Mouse (Mus musculus): ENCODE data around the gene Batf3. TPM values are rescaled to one million over a fixed set of nuclear protein-coding genes. Genes with fewer than 3 reads are reported as not detected.
A peak's percentile ranks its signal among the peaks of the same experiment; 100 is the strongest.
"Not testable (repeated sequence)": the region's sequence is repeated elsewhere in the genome, so short reads cannot be mapped to it uniquely, and the experiment has no call there.

The Batf3 gene
- polyA plus RNA-seq, 1 experiment from 2014 or later: 9.8 TPM

DNA sequence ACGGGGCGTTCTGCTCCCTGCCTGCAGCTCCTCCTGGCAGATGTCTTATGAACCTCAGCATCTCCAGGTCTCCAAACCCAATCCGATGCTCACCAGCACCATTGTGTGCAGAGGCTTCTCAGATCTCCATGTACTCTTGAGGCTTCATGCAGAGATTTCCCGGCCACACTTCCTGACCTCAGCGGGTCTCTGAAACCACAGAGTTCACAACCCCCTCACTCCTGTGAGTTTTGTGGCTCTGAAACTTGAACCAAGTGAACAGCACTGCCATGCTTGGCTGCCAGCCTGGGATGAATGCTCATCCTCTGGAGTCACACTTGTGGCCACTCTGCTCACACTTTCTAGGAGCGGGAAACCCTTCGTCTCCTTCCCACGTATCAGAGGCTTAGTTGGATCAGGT is 43.3 kb downstream of the Batf3 start:
- 86% methylated on average over 8 of the region's 8 CpGs for WGBS
- DNase-seq (ENCODE audit: low spot score): no peak
- H3K4me1 ChIP-seq: peaks cover 9% of the 10 kb centered on the region
- peaks cover 5% of the 10 kb centered on the region; the same call in 1 of the 2 replicates for H3K9me3 ChIP-seq
- no peak overlapping the region for H3K27ac ChIP-seq (replicated peaks)
- H3K36me3 ChIP-seq (replicated peaks): no peaks in the 10 kb centered on the region
- H3K4me3 ChIP-seq: no peak overlapping the region
- 0 out of 2 replicates have a peak, but pooled peaks cover 3% of the 10 kb centered on the region for H3K27me3 ChIP-seq (replicated peaks; ENCODE audit: low read depth, poor library complexity, severe bottlenecking)

GRCm38 (mm10) chr1:191149489-191149888 is 51.8 kb downstream of the Batf3 start:
- H3K36me3 ChIP-seq (replicated peaks); DNase-seq (ENCODE audit: low spot score); H3K9me3 ChIP-seq; H3K27ac ChIP-seq (replicated peaks); H3K4me1 ChIP-seq; H3K27me3 ChIP-seq (replicated peaks; ENCODE audit: low read depth, poor library complexity, severe bottlenecking); H3K4me3 ChIP-seq: not testable (repeated sequence)
- WGBS: 89% methylated on average over 5 of the region's 5 CpGs

DNA sequence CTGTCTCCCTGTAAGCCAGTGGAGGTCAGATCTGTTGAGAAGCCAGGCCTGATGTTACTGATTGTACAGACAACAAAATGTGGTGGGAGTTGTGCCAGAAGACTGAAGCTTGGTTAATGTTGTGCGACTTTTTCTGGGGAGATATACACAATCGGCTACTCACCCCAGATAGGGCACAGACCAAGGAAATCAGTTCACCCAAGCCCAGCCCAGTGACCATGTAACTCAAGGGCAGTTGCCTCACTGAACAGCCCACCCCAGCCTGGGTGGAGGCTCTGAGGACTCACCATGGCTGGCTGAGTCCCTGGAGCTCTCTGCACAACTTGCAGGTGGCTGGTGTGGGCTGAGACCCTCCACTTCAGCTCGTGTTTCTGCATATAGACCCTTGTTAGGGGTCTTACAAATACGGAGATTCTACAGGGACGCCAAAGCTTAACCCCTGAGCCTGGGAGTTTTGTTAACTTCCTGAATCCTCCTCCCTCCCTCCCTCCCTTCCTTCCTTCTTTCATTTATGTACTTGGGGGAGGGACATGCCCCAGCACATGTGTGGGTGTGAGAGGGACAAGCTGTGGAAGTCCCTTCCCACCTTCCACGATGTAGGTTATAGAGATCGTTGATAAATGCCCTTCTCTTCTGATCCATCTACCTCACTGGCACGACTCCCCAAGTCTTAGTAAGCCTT is 53.4 kb downstream of the Batf3 start:
- Histone ChIP-seq H3K9me3 (peaks cover 2% of the 10 kb centered on the region; the same call in 1 of the 2 replicates), H3K4me3 (no peak overlapping the region), H3K27me3 (replicated peaks; ENCODE audit: low read depth, poor library complexity, severe bottlenecking) (no peaks in the 10 kb centered on the region), H3K27ac (replicated peaks) (no peak overlapping the region), H3K36me3 (replicated peaks) (no peaks in the 10 kb centered on the region), H3K4me1 (peaks cover 6% of the 10 kb centered on the region; the same call in 1 of the 2 replicates)
- 79% methylated on average over 8 of the region's 8 CpGs for WGBS
- DNase-seq (ENCODE audit: low spot score): no peak

- WGBS: 15% methylated on average over 4 of the region's 4 CpGs
- H3K9me3 ChIP-seq: peaks cover 16% of the 10 kb centered on the region
- H3K4me3 ChIP-seq: no peak overlapping the region
- peaks cover 6% of the 10 kb centered on the region; the same call in 1 of the 2 replicates for H3K4me1 ChIP-seq
- no peak overlapping the region for H3K27ac ChIP-seq (replicated peaks)
- no peaks in the 10 kb centered on the region for H3K36me3 ChIP-seq (replicated peaks)
- peak; percentile 47 for DNase-seq (ENCODE audit: low spot score)
- no peaks in the 10 kb centered on the region for H3K27me3 ChIP-seq (replicated peaks; ENCODE audit: low read depth, poor library complexity, severe bottlenecking)
Measured at GRCm38 (mm10) chr1:191153052-191153451, 55.4 kb downstream of the Batf3 start.

GRCm38 (mm10) chr1:191154314-191154713 is 56.7 kb downstream of the Batf3 start:
- WGBS: 48% methylated on average over 3 of the region's 3 CpGs
- no peak overlapping the region for H3K27ac ChIP-seq (replicated peaks)

More at GRCm38 (mm10) chr1:191154314-191154713, 56.7 kb downstream of the Batf3 start:
- H3K36me3 ChIP-seq (replicated peaks): no peaks in the 10 kb centered on the region
- peaks cover 6% of the 10 kb centered on the region; the same call in 1 of the 2 replicates for H3K4me1 ChIP-seq
- peaks cover 16% of the 10 kb centered on the region for H3K9me3 ChIP-seq
- DNase-seq (ENCODE audit: low spot score): no peak
- no peak overlapping the region for H3K4me3 ChIP-seq
- H3K27me3 ChIP-seq (replicated peaks; ENCODE audit: low read depth, poor library complexity, severe bottlenecking): no peaks in the 10 kb centered on the region

Other genes starting within 250 kb of the Batf3 start
- 14.6 and 16.9 TPM in 2 replicates for gene Rps6kc1, start 186.1 kb upstream of the Batf3 start, polyA plus RNA-seq (2016; fragmentation: Nextera tagmentation; extraction: Ambion mirVana)
- gene Angel2, start 172.7 kb upstream of the Batf3 start, polyA plus RNA-seq (2016; fragmentation: Nextera tagmentation; extraction: Ambion mirVana): 50.4 and 55.3 TPM in 2 replicates
- 52.7 and 56.7 TPM in 2 replicates for gene Vash2, start 118.6 kb upstream of the Batf3 start, polyA plus RNA-seq (2016; fragmentation: Nextera tagmentation; extraction: Ambion mirVana)
- gene Flvcr1, start 71.7 kb upstream of the Batf3 start, polyA plus RNA-seq (2016; fragmentation: Nextera tagmentation; extraction: Ambion mirVana): 6.9 and 7.4 TPM in 2 replicates
- gene Spata45, start 61.2 kb upstream of the Batf3 start, polyA plus RNA-seq (2016; fragmentation: Nextera tagmentation; extraction: Ambion mirVana): not detected in 2 replicates
- 10.3 and 12.4 TPM in 2 replicates for gene Tatdn3, start 34.9 kb upstream of the Batf3 start, polyA plus RNA-seq (2016; fragmentation: Nextera tagmentation; extraction: Ambion mirVana)
- 35.4 and 38.6 TPM in 2 replicates for gene Nsl1, start 34.8 kb upstream of the Batf3 start, polyA plus RNA-seq (2016; fragmentation: Nextera tagmentation; extraction: Ambion mirVana)
- gene Fam71a, start 67.0 kb downstream of the Batf3 start, polyA plus RNA-seq (2016; fragmentation: Nextera tagmentation; extraction: Ambion mirVana): not detected in 2 replicates
- 1.5 and 2.1 TPM in 2 replicates for gene Atf3, start 120.2 kb downstream of the Batf3 start, polyA plus RNA-seq (2016; fragmentation: Nextera tagmentation; extraction: Ambion mirVana)
- 42.8 and 48.6 TPM in 2 replicates for gene Nenf, start 220.3 kb downstream of the Batf3 start, polyA plus RNA-seq (2016; fragmentation: Nextera tagmentation; extraction: Ambion mirVana)
- gene Tmem206, start 228.1 kb downstream of the Batf3 start, polyA plus RNA-seq (2016; fragmentation: Nextera tagmentation; extraction: Ambion mirVana): 25.4 and 26.0 TPM in 2 replicates

Measured in embryonic facial prominence, embryonic 10.5 days (tissue).